Mouse (Mus musculus): ENCODE data around the gene Krtap4-6. TPM values are rescaled to one million over a fixed set of nuclear protein-coding genes. Genes with fewer than 3 reads are reported as not detected.
"Not testable (repeated sequence)": the region's sequence is repeated elsewhere in the genome, so short reads cannot be mapped to it uniquely, and the experiment has no call there.

The Krtap4-6 gene
- total RNA-seq (2014; fragmentation: Nextera tagmentation) (not detected in 2 replicates), total RNA-seq (2017) (not detected in 2 replicates)

DNA sequence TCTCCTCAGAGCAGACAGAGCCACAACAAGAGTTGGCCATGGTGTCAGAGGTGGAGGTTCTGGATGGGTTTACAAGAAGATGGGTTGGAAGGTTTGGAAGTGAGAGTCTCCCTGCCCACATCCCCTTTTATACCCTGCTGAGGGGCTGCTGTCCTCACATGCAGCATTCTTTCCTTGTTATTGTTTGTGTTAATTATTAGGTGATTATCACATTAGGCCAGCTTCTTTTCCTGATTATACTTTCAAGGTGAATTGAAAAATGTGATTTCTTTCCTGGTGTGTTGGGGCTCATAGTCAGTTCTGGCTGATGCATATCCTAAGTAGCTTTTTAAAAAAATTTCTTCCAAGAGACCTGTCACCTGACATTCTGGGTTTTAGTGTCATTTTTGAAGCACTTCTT is at the start of gene Krtap4-6:
TSS of gene Krtap4-6 (minus strand) at position 101 of the 400 bp plus-strand sequence.
- no peak for ATAC-seq (replicated peaks; ENCODE audit: poor library complexity, severe bottlenecking)

DNA sequence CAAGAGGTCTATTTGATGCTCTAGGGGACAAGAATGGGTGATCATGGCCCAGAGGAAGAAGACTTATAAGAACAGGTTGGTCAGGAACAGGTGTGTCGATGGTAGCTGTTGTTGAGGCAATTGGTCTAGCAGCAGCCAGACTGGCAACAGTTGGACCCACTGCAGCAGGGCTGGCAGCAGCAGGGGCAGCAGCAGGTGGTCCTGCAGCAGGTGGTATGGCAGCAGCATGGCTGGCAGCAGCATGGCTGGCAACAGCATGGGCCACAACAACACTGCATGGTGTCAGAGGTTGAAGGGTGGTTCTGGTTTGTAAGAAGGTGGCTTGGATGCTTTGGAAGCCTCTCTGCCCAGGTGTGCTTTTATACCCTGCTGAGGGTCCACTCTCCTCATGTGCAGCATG is 24.7 kb upstream of the Krtap4-6 start, which contains the start of gene Gm14190:
TSS of gene Gm14190 (minus strand) at position 278 of the 400 bp plus-strand sequence.
- ATAC-seq (replicated peaks; ENCODE audit: poor library complexity, severe bottlenecking) = no peak

DNA sequence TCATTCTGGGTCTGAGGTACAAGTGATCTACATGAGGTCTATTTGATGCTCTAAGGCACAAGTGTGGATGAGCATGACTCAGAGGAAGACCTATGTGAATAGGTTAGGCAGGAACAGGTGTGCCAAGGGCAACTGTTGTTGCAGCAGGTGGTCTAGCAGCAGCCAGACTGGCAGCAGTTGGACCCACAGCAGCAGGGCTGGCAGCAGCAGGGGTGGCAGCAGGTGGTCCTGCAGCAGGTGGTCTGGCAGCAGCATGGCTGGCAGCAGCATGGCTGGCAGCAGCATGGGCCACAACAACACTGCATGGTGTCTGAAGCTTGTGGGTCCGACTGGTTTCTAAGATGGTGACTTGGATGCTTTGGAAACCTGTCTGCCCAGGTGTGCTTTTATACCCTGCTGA is 19.5 kb upstream of the Krtap4-6 start:
- not testable (repeated sequence) for ATAC-seq (replicated peaks; ENCODE audit: poor library complexity, severe bottlenecking)

DNA sequence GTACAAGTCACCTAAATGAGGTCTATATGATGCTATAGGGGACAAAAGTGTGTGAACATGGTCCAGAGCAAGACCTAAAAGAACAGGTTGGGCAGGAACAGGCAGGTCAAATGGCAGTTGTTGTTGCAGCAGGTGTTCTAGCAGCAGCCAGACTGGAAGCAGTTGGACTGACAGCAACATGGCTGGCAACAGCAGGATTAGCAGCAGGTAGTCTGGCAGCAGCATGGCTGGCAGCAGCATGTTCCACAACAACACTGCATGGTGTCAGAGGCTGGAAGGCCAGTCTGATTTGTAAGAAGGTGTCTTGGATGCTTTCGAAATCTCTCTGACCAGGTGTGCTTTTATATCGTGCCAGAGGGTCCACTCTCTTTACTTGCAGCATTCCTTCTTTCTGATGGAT is 17.7 kb upstream of the Krtap4-6 start:
- no peak for ATAC-seq (replicated peaks; ENCODE audit: poor library complexity, severe bottlenecking)

DNA sequence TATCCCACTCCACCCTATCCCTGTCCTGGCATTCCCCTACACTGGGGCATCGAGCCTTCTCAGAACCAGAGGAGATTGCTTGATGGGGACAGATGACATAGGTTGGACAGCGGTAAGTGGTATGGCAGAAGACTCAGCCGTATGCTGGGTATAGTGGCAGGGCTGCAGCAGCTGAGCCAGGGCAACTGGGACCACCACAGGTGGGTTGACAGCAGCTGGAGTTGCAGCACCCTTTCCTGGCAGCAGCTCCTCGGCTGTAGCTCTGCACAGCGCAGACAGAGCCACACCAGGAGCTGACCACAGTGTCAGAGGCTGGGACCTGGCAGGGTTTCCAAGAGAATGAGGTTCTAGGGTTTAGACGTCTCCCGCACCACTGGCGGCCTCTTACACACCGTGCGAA is 3.0 kb downstream of the Krtap4-6 start:
- ATAC-seq (replicated peaks; ENCODE audit: poor library complexity, severe bottlenecking) = no peak

DNA sequence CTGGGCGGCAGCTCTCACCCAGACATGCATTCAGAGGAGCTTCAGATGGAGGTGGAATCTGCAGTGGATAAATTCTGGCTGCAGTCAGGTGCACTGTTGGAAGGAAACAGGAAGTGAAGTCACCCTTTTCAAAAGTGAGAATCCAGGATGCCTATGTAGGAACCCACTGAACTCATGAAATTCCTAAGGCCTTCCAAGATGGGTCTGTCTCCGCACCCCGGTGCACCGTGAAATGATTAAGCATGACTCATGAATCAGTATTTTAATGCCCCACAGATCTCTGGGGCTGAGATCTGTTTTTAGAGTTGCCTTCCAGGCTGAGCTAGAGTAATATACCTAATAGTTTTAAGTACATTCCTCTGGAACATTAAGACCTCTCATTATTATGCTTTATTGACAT is 6.5 kb downstream of the Krtap4-6 start:
- ATAC-seq (replicated peaks; ENCODE audit: poor library complexity, severe bottlenecking) = no peak

DNA sequence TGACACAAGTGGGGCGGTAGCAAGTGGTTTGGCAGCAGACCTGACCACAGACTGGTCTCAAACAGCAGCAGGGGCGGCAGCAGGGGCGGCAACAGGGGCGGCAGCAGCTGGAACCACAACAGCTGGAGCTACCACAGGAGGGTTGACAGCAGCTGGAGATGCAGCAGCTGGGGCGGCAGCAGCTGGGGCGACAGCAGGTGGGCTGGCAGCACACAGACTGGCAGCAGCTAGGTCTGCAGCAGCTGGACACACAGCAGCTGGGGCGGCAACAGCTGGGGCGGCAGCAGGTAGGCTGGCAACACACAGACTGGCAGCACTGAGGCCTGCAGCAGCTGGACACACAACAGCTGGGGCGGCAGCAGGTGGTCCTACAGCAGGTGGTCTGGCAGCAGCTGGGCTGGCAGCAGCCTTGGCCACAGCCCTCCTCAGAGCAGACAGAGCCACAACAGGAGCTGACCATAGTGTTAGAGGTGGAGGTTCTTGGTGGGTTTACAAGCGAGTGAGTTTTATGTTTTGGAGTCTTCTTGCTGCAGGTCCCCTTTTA is 7.2 kb downstream of the Krtap4-6 start, which contains the start of gene Gm11563:
TSS of gene Gm11563 (minus strand) at position 494 of the 544 bp plus-strand sequence.
- not testable (repeated sequence) for ATAC-seq (replicated peaks; ENCODE audit: poor library complexity, severe bottlenecking)

DNA sequence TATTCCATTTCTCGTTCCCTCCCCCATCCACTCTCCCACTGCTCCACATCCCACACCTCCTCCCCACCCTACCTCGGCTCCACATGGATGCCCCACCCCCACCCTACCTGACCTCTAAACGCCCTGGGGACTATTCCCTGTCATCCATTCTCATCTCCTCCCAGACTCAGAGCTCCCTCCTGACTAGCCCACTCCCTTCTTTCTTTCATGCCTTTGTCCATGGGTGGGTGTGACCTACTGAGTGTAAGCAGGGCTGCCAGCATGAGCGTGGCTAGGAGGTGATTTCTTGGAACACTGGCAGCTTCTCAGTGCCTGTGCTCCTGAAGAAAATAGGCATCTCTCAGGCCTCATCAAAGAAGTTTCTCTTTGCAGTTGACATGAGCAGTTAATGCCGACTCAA is 8.7 kb downstream of the Krtap4-6 start:
- no peak for ATAC-seq (replicated peaks; ENCODE audit: poor library complexity, severe bottlenecking)

DNA sequence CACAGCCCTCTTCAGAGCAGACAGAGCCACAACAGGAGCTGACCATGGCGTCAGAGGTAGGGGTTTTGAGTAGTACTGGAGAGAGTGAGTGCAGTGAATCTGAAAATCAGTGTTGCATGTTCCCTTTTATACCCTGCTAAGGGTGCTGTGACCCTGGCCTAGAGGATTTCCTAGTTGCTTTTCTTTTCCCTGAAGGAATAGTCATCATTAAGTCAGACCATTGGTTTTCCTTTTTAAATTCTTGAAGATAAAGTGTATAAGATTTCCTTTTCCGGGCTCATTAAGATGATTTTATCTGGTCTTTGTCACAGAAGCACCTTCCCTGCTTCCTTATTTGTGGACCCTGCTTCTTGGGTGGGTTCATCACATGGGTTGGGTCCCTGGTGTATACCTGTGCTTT is 15.6 kb downstream of the Krtap4-6 start, which contains the start of gene Gm11555:
TSS of gene Gm11555 (minus strand) at position 101 of the 400 bp plus-strand sequence.
- no peak for ATAC-seq (replicated peaks; ENCODE audit: poor library complexity, severe bottlenecking)

DNA sequence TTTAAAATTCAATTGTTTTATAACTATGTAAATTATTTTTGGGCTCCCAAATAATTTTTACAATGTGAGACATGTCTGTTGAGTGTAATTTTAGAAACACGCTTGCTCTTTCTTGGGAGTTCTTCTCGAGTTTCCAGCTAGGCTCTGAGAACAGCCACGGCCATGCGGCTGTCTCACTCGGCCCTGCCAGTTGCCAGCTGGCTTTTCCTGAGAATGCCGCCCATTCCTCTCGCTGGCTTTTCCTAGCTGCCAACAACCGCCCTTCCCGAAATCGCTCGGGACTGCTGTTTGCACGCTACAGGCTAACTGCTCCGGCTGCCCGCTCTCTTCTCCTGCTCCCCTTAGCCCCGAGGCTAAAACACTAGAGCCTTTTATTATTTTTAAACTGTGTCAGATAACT is 19.3 kb downstream of the Krtap4-6 start:
- no peak for ATAC-seq (replicated peaks; ENCODE audit: poor library complexity, severe bottlenecking)

DNA sequence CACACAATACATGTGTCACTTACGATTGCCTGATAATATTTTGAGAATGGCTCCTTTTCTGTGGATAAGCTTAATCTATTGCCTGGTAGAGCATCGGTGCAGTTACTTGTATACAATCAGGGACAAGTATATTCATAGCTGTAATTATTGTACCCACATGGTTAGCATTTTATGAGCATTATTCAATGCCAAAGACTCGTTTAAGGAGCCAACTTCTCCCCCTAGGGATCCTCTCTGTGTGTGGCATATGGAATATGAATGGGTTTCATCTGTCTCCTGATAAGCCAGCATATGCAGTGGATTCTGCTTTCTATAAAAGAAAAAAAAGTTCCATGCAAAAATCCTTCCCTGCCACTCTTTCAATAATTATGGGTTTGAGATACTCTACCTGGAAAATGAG is 21.4 kb downstream of the Krtap4-6 start:
- no peak for ATAC-seq (replicated peaks; ENCODE audit: poor library complexity, severe bottlenecking)

DNA sequence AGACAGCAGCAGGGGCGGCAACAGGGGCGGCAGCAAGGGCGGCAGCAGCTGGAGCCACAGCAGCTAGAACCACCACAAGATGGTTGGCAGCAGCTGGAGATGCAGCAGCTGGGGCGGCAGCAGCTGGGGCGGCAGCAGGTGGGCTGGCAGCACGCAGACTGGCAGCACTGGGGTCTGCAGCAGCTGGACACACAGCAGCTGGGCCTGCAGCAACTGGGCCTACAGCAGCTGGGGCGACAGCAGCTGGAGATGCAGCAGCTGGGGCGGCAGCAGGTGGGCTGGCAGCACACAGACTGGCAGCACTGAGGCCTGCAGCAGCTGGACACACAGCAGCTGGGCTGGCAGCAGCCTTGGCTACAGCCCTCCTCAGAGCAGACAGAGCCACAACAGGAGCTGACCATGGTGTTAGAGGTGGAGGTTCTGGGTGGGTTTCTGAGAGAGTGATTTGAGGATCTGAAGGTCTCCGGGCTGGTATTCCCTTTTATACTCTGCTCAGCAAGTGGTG is 22.1 kb downstream of the Krtap4-6 start, which contains the start of gene Krtap4-7:
TSS of gene Krtap4-7 (minus strand) at position 455 of the 505 bp plus-strand sequence.
- not testable (repeated sequence) for ATAC-seq (replicated peaks; ENCODE audit: poor library complexity, severe bottlenecking)

DNA sequence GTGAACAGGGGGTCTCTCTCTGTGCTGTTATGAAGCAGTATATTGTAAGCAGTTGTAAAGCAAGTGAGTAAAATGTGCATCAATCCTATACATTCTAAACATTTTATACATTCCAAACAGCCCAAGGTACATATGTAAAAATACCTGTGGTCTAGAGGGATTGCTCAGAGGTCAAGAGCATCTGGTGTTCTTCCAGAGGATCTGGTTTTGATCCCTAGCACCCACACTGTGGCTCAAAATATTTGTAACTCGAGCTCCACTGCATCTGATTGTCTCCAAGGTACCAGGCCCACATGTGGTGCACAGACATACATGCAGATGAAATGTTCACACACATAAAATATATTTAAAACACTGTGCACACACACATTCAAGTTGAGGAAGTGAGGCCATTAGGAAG is 24.8 kb downstream of the Krtap4-6 start:
- ATAC-seq (replicated peaks; ENCODE audit: poor library complexity, severe bottlenecking) = no peak

DNA sequence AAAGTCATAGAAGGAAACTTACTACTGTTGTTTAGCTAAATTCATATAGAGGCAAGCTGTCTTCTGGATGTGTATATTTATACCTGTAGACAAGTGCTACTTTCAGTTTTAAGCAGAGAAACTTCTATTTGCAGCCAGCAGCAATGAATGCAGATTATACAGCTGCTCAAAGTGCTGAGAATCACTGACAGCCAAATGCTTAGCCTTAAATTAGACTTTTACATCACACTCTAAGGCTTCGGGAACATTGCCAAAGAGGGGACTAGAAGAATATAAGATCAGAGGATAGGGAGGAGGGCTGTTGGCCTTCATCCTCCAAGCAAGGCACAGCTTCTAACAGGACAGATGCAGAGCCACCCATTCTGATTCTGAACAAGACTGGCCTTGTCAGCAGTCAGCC is 28.7 kb downstream of the Krtap4-6 start:
- no peak for ATAC-seq (replicated peaks; ENCODE audit: poor library complexity, severe bottlenecking)

DNA sequence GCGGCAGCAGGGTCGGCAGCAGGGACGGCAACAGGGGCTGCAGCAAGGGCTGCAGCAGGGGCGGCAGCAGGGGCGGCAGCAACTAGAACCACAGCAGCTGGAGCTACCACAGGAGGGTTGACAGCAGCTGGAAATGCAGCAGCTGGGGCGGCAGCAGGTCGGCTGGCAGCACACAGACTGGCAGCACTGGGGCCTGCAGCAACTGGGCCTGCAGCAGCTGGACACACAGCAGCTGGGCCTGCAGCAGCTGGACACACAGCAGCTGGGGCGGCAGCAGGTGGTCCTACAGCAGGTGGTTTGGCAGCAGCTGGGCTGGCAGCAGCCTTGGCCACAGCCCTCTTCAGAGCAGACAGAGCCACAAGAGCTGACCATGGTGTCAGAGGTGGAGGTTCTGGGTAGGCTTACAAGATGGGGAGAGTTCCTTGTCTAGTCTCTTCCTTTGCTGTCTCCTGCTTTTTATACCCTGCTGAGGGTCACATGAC is 31.1 kb downstream of the Krtap4-6 start, which contains the start of gene Krtap4-2:
TSS of gene Krtap4-2 (minus strand) at position 432 of the 482 bp plus-strand sequence.
- no peak for ATAC-seq (replicated peaks; ENCODE audit: poor library complexity, severe bottlenecking)

DNA sequence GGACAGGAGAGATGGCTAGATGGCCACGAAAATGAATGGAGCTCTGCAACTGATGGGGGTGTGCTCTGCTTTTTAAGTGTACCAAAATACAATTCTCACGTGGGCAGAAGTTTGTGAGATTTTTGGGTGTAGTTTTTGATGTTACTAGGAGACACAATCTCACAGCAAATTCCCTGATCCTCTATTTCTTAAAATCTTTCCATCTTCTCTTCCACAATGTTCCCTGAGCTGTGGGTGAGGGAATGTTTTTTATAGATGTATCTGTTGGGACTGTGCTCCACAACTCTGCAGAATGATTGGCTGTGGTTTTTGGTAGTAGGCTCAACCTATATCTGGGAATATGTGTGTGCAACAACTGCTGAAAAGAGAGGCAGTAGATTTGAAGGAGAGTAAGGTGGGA is 32.5 kb downstream of the Krtap4-6 start:
- no peak for ATAC-seq (replicated peaks; ENCODE audit: poor library complexity, severe bottlenecking)

DNA sequence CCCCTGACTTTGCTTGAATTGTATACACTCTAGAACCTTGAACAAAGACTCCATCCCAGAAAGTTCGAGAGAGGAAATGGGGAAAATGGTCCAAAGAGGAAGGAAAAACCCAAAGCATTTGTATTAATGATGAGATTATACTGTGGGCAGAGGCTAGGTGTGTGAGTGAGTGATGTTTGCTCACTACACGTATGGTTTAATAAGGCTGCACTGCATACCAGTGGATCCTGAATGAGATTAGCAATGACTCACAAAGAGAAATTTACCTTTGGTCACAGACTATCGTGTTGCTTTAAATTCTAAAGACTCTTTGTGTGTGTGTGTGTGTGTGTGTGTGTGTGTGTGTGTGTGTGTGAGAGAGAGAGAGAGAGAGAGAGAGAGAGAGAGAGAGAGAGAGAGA is 34.9 kb downstream of the Krtap4-6 start:
- no peak for ATAC-seq (replicated peaks; ENCODE audit: poor library complexity, severe bottlenecking)

DNA sequence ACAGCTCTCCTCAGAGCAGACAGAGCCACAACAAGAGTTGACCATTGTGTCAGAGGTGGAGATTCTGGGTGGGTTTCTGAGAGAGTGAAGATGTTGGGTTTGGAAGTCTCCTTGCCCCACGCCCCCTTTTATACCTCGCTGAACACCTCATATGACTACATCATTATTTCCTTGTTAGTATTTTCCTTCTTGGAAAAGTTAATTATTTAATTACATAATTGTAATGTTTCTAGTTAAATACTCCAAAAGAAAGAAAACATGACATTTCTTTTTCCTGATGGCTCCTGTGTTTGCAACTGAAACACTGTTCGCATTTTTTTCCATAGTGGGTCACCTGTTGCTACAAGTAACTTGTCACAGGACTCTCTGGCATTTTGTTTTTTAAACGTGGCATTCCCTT is 37.6 kb downstream of the Krtap4-6 start, which contains the start of gene Krtap4-1:
TSS of gene Krtap4-1 (minus strand) at position 101 of the 400 bp plus-strand sequence.
- ATAC-seq (replicated peaks; ENCODE audit: poor library complexity, severe bottlenecking) = no peak

DNA sequence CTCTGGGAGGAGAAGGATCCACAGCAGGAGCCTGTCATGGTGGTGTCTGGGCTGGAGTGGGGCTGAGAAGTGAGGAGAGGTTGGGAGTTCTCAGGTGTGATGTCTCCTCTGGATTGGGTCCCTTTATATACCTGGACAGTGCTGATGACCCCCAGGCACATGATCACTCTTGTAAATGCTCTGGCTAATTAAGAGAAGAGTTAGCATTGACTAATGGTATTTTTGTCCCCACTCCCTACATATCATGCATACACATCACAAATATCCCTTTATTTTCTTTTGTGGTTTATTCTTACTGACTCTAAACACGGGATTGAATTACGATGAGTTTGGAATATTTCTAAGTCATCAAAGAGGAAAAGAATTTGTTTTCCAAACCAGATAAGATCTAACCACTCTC is 45.4 kb downstream of the Krtap4-6 start, which contains the start of gene Gm11562:
TSS of gene Gm11562 (minus strand) at position 101 of the 400 bp plus-strand sequence.
- ATAC-seq (replicated peaks; ENCODE audit: poor library complexity, severe bottlenecking) = no peak

All from granulocyte monocyte progenitor cell, adult 5-6 weeks (primary cell).